Mouse (Mus musculus) yolk sac, embryonic 10.5 days (tissue): Measurements from ENCODE around the gene Fkbpl.
A peak's percentile ranks its signal among the peaks of the same experiment; 100 is the strongest.

Experiments
- DNase-seq: peaks from one replicate; pipeline ENCODE4 v3.0.0-alpha.2; 2017; ENCODE audit warnings: low spot score

Fkbpl gene

DNA sequence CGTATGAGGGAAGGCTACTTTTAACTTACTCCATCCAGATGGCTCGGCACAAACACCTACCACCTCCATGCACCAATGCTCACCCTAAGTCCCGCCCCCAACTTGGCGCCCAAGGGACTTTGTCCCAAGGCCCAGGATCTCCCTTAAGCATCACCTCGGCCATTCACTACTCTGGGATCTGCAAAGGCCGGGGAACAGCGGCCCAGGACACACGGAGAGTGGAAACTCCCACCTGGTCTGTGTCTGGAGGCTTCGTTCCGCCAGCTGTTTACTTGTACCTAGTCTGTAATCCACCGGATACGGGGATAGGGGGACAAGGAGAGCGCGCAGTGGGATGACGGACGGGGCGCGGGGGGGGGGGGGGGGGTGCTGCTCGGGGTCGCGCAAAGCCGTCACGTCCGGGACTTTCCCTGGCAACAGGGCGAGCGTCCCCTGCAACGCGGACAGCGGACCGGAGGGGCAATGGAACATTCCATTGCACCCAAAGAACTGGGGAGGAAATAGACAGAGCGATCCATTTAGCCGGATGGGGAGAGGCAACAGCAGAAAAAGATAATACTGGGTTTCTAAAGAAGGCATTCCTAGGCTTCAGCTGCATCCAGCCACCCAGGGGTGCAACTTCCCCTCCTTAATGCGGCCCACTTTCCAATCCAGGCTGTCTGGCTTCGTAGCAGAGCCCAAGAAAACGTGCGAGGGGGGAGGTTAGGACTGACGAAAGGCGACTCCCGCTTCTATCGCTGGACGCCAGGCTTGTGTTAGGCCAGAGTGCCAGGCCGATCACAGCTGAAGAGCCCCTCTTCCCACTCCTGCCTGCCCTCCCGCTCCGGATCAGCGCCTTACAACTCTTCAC, 17.2 kb upstream of the Fkbpl start:
- peak; percentile 94 for DNase-seq

DNA sequence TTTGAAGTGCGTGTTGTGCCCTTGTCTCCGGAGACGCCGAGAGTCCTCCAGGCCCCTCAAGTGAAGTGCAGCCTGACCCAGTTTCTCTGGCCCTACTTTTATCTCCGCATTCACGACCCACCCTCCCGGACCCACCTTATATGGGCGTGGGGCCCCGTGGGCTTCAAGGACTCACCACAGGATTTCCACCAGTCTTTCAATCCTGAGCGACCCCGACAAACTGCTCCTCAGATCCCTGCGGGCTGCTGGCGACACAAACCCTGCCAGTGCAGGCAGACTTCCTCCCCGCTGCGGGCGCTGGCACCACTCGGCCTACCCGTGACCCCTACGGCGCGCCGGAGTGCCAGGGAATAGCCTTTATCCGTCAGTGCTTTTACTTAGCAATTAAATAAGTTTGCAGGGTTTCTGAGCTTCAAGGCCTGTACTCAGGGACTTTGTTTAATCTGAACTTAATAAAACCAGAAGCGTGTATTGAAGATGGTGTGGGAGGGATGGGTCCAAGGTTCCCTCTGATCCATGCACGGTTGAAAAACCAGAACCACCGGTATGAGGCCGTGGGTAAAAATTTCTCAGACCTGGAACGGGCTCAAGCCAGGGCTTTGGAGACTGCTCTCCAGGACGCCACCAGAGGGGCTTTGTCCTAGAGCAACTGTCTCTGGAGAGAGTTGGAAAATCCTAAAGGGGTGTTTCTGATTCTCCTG, 16.5 kb upstream of the Fkbpl start, which contains the start of gene Ppt2:
Ppt2 (minus strand) TSS at position 568 of the 701 bp plus-strand sequence.
- no peak for DNase-seq

DNA sequence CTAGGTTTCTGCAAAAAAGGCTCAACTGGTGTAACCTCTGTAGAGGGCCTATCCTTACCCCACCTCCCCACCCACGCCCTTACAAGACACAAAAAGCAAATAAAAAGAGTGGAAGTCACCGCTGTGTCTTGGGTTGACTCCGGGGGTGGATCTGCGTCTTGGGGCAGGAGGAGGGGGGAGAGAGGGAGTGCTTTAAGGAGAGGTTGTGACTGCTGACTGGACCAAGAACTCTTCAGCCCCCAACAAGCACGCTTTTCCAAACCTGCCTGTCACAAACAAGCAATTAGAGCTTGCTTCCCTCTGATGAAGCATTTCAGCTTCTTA, 16.0 kb upstream of the Fkbpl start:
- no peak for DNase-seq

DNA sequence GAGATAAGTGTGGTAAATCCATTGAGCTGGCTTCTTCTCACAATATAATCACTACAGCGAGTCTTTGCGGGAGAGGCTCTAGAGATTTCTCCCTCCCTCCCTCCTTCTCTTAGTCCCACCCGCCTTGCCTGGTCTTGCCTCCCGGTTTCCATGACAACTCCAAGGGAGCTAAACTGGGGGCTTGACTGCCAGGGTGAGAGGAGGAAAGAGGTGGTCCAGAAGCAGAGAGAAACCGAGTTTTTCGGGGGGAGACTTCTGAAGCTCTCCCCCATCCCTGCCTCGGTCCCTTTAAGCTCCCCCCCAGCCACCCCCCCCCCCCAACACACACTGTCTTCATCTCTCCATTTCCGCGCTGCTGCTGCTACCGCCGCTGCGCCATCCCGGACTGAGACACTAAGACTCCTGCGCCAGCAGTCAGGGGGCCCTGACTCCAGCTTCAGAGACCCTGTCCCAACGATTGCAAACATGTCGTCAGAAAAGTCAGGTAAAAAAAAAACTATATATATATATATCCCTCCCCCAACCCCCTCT, 15.3 kb upstream of the Fkbpl start, which contains the start of gene Prrt1:
Prrt1 (plus strand) TSS at position 313 of the 531 bp plus-strand sequence.
- no peak for DNase-seq

DNA sequence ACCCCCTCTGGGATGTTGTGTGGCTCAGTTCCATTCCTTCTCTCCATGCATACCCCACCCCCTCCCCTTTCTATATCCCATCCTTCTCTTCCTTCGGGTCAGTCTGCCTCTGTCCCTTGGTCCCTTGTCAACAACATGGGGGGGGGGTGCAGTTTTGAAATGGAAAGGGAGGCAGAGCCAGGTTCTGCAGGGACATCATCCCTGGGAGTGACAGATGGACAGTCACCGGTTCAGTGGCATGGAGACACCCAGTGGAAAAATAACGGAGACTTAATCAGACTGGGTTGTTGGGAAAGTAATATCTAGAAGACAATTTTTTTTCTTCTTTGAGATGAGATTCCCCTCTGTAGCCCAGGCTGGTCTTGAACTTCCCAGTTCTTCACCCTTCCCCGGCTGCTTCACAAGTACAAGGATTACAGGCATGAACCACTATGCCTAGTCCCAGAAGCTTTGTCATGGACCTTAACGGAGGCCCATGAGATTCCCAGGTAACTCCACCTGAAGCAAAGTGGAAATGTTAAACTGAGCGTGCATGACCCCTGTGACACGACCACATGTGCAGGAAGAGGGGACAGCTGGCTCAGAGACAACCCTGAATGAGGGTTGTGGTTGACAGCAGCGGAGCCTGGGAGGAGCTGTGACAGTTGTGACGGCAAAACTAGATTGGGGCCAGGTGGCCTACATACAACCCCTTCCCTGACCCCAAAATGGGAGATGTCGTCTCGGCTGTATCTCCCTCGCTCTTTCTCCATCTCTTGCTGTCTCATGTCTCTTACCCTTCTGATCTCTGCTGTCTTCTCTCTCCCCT, 14.6 kb upstream of the Fkbpl start:
- DNase-seq: no peak

DNA sequence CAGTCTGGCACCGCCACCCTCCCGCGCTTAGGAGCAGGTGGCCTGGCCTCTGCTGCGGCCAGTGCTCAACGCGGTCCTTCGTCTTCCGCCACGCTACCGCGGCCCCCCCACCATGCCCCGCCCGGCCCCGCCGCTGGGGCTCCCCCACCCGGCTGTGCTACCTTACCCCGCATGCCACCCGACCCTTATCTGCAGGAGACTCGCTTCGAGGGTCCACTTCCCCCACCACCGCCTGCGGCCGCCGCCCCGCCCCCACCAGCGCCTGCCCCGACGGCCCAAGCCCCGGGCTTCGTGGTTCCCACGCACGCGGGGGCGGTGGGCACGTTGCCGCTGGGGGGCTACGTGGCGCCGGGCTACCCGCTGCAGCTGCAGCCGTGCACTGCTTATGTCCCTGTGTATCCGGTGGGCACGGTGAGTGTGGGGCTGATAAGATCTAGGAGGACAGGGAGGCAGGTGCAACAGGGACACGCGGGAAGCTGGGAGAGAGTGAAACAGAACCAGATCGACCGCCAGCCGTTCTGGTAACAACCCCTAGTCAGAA, 13.7 kb upstream of the Fkbpl start:
- DNase-seq: no peak

DNA sequence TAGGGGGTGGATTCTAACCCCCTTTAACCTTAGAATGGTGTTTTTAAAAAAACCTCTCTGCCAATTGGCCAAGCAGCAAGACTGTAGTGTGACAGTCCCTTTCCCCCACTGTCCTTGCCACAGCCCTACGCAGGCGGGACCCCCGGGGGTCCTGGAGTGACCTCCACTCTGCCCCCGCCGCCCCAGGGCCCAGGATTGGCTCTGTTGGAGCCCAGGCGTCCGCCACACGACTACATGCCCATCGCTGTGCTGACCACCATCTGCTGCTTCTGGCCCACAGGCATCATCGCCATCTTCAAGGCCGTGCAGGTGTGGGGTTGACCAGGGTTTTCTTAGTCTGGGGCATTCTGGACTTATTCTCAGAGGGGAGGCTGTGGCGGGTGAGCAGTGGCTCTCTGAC, 12.9 kb upstream of the Fkbpl start:
- DNase-seq: no peak

DNA sequence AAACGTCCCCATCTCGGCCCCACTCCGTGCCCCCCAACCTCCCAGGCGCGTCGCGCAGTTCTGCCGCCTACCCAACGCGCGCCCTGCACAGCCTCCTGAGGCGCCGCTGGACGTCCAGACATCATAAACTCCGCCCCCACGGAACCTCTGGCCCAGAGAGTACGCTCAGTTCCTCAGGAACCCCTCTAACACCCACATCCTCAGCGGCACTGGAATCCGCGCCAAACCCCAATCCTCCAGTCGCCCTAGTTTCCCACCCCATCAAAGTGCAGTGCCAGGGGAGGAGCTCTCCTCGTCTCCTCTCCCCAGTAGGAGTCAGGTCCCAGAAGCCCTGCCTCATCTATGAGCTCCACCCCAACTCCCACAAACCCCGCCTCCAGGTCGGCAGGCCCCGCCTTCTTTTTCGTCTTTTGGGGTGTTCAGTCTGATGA, 12.3 kb upstream of the Fkbpl start:
- no peak for DNase-seq

DNA sequence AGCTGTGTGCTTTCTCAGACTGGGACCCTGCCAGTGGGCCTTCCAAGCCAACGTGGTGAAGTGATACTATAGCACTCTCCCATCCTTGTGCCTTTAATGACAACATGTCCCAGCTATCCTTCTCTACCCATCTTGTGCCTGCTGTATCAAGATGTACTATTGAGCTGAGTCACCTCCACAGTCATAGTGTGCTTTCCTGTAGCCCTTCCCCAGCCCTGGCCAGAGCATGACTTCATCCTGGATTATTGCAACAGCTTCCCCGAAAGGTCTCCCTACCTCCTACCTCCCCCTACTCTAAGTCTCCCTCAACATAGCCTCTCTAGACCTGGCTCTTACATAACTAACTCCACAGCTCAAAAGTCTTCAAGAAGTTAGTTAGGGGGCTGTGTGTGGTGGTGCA, 8.9 kb upstream of the Fkbpl start:
- DNase-seq: no peak

DNA sequence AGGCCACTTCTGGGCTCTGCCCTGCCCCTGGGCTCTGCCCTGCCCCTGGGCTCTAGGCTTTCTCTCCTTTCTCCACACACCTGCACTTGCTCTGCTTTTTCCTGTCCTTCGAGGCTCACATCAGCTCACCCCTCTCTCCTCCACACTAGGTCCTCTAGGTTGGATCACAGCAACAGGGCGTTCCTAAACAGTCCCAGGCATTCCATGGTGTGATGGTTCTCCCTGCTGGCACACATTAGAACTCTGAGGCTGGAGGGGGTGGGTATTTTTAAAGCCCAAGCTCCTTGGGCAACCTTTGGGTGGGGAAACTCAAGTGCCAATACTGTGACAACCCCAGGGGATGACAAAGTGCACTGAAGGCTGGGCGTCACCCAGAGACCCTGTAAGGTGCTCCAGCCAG, 7.1 kb upstream of the Fkbpl start:
- DNase-seq: no peak

DNA sequence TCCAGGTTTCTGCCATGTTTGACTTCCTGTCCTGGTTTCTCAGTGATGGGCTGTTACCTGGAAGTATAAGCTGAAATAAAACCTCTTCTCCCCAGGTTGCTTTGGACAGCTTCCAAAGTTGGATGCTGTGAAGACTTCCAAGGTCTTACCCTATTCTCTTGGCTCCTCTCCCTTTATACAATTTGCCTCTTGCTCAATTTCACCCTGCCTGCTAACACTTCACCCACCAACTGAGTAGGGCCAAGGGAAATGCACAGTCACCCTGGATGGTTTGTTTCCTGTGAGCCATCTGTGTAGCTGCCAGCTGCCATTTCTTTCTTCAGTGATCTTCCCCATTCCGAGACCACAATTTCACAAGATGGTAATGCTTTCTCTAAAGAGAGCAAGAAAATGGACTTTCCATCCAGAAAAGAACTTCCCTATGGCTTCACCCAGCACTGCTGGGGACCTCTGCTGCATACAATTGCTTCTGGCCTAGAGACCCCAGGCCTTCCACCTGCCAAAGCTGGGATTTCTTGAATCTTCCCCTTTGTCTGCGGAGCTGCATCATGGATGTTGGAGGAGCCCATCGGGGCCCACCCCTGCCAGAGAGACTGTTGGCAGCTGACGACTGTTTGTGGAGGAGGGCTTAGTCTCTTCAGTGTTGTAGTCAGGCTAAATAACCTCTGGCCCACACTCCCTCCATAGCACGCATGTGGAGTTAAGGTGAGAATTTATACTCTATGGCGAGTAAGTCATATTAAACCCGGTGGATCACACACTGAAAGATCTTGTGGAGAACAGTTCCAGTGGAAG, 4.9 kb upstream of the Fkbpl start:
- no peak for DNase-seq

DNA sequence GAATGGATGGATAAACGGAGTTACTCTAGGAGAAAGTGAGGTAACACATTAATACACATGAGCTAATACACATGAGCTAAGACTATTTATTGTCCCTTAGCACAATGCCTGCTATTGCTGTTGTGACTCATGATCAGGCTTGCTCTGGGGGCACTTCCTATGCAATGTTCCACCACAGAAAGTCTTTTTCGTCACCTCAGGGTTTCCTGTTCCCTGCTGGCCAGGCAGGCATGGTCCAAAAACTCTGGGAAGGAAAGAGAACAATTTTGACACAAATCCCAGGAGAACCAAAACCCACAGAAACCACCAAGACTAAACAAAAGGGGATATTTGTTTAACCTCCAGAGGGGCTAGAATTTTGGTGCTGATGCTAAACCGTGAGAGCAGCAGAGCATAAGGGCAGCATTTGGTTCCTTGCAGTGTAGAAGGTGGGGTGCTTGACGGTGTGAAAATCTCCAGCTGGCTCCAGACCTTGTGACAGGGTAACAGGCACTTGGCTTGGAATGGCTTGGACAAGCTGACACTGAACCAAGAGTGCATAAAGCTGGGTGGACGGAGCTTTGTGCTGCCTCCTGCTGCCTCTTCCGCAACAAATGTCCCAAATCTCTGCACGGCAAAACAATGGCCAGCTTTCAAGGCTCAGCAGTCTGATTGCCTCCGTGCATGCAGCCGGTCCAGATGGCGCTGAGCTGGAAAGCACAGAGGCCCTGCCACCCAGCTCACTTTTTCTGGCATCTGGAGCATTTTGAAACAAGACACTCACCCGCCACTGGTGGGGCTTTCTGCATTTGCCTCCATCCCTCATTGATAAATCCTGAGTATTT, 3.6 kb upstream of the Fkbpl start:
- no peak for DNase-seq

DNA sequence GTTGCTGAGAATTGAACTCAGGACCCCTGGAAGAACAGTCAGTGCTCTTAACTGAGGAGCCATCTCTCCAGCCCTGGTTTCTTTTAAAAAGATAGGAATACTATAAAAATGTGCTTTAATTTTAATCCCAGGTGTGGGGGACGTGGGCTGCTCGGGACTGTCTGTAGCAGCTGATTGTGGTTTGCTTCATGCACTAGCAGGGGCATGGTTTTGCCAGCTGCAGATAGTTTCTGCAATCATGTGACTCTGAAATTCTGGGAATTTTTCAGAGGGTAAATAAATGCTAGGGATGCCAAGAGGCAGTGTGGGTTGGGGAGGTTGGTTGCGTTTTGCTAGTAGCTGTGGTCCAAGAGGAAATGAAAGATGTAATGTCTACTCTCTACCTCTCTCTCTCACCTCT, 2.6 kb upstream of the Fkbpl start:
- DNase-seq: no peak

DNA sequence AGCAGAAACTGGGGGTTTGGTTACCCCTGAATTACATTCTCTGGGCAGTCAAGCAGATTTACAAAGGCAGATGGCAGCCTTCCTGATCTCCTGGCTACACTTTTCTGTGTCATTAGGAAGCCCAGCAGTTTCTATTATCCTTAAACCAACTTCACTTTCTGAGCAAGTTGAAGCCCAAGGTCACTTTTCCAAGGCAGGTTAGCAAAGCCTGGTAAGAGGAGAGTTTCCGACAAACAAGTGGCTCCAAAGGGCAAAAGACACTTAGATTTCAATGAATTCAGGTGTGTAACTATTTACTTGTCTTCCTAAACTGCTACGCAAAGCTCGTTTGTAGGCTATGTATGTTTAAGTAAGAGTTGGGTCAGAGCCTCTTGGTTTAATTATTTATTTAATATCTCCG, 1.2 kb upstream of the Fkbpl start:
- DNase-seq: peak; percentile 45

DNA sequence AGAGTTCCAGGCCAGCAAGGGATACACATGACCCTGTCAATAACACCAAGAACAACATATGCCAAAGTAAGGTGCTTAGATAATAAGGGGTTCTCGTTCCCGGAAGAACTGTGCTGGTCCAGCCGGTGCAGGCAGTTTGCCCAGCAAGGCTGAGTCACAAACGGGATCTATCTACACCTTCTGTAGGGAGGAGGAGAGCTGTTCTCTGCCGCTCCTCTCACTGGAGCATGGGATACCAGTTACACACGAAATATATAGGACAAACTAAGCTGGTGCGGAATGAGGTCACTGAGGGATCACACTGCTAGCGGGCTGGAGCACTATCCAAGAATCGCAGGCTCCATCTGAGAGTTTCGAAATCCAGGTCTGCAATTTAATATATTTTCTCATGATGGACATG, 620 bp upstream of the Fkbpl start:
- no peak for DNase-seq

DNA sequence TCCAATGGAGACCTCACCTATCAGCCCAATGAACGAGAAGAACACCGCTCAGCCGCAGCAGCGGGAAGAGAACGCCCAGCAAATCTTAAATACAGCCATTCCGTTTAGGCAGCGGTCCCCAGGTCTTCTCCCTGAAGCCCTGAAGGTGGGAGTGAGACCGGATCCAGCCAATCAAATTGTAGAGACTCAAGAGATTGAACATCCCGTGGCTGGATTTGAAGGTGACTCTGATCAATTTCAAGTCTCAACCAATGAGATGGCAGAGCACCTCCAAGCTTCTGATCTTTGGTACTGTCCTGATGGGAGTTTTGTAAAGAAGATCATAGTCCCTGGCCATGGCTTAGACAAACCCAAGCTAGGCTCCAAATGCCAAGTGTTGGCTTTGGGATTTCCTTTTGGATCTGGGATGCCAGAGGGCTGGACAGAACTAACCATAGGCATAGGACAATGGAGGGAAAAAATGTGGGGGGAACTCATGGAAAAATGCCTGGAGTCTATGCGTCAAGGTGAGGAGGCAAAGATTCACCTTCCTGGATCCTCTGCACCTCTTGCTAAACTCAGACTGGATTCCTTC, 779 bp downstream of the Fkbpl start:
- DNase-seq: no peak

DNA sequence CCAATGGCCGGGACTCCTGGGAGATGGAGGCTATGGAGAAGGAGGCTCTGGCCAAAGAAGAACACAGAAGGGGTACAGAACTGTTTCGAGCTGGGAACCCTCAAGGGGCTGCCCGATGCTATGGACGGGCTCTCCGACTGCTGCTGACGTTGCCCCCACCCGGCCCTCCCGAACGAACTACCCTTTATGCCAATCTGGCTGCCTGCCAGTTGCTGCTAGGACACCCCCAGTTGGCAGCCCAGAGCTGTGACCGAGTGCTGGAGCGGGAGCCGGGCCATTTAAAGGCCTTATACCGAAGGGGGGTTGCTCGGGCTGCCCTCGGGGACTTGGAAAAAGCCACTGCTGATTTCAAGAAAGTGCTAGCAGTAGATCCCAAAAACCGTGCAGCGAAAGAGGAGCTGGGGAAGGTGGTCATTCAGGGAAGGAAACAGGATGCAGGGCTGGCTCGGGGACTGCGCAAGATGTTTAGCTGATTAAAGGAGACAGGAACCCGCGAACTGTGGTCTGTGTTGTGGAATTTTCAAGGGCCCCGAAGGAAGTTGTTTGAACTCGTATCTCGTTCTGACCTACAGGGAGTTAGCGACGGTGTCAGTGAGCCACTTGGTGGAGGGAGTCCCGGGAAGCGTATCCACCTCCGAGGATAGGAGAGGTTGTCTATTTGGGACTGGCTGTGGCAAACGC, 1.4 kb downstream of the Fkbpl start:
- no peak for DNase-seq

DNA sequence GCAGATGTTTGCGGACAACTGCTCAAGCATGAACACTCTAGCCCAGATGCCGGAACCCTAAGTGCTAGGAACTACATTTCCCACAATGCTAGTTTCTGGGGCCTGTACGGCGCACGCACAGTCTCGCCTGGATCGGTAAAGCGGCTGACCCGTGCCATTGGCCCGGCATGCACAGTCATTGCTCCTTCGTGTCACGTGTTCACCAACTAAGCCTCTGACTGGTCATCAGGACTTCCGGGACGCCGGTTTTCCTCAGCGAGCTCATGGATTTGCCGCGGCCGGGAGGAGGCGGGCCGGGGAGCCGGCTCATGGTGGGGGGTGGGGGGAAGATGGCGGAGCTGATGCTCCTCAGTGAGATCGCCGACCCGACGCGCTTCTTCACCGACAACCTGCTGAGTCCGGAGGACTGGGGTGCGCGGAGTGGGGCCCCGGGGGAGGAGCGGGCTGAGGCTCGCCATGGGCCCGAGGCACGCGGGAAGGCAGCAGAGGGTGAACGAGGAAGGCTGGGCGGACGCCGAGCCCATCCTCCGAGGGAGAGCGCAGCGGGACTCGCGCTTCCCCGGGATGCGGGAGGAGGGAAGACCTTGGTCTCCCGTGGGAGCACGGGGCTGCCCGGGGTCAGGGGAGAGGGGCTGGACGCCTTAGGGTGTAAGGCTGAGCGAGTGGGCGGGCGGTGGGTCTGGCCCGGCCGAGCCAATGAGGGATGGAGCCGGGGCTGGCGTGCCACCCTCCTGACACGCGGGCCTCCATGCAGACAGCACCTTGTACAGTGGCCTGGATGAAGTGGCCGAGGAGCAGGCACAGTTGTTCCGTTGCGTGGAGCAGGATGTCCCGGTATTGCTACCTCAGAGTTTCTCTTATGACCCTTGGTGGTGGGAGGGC, 2.6 kb downstream of the Fkbpl start, which contains the start of gene Atf6b:
Atf6b (plus strand) TSS at position 241 of the 882 bp plus-strand sequence.
- DNase-seq: peak; percentile 95
